Mouse (Mus musculus) erythroblast, adult 5-6 weeks (primary cell): Measurements from ENCODE around the gene Nusap1. TPM values are rescaled to one million over a fixed set of nuclear protein-coding genes. Genes with fewer than 3 reads are reported as not detected.

ENCODE experiments used
- total RNA-seq, 2 experiments: library from RNA; stranded (forward) in 1 of 2; stranded (reverse) in 1 of 2; fragments of 150-400 nt in 1 of 2; fragments of 200-764, 138-1000 nt in 1 of 2; gene quantifications; 2 replicates each; pipeline versions ENCODE4 v1.2.3 to v1.2.4; 2015 to 2017; ENCODE audit warnings: low replicate concordance in 2 of 2

Gene Nusap1
- total RNA-seq, 2 experiments from 2014 or later, result 117 to 150 TPM

Other genes starting within 250 kb of the Nusap1 start
- gene Ino80, start 140.6 kb upstream of the Nusap1 start, total RNA-seq (2015; ENCODE audit: low replicate concordance), result 8.6 and 10.9 TPM in 2 replicates
- gene Ino80, start 140.6 kb upstream of the Nusap1 start, total RNA-seq (2017; ENCODE audit: low replicate concordance), result 6.6 and 7.6 TPM in 2 replicates
- not detected in 2 replicates for gene Exd1, start 70.7 kb upstream of the Nusap1 start, total RNA-seq (2015; ENCODE audit: low replicate concordance)
- gene Exd1, start 70.7 kb upstream of the Nusap1 start, total RNA-seq (2017; ENCODE audit: low replicate concordance), result not detected in 2 replicates
- gene Chp1, start 70.6 kb upstream of the Nusap1 start, total RNA-seq (2015; ENCODE audit: low replicate concordance), result 84.4 and 108 TPM in 2 replicates
- gene Chp1, start 70.6 kb upstream of the Nusap1 start, total RNA-seq (2017; ENCODE audit: low replicate concordance), result 111 and 170 TPM in 2 replicates
- 32.4 and 64.9 TPM in 2 replicates for gene Oip5, start 171 bp downstream of the Nusap1 start, total RNA-seq (2015; ENCODE audit: low replicate concordance)
- 62.0 and 66.3 TPM in 2 replicates for gene Oip5, start 171 bp downstream of the Nusap1 start, total RNA-seq (2017; ENCODE audit: low replicate concordance)
- 13.4 and 20.8 TPM in 2 replicates for gene Ndufaf1, start 44.5 kb downstream of the Nusap1 start, total RNA-seq (2015; ENCODE audit: low replicate concordance)
- gene Ndufaf1, start 44.5 kb downstream of the Nusap1 start, total RNA-seq (2017; ENCODE audit: low replicate concordance), result 3.3 and 7.3 TPM in 2 replicates
- 8.4 and 13.4 TPM in 2 replicates for gene Rtf1, start 56.8 kb downstream of the Nusap1 start, total RNA-seq (2015; ENCODE audit: low replicate concordance)
- 13.8 and 16.9 TPM in 2 replicates for gene Rtf1, start 56.8 kb downstream of the Nusap1 start, total RNA-seq (2017; ENCODE audit: low replicate concordance)
- not detected in 2 replicates for gene Itpka, start 124.0 kb downstream of the Nusap1 start, total RNA-seq (2015; ENCODE audit: low replicate concordance)
- not detected in 2 replicates for gene Itpka, start 124.0 kb downstream of the Nusap1 start, total RNA-seq (2017; ENCODE audit: low replicate concordance)
- gene Ltk, start 142.1 kb downstream of the Nusap1 start, total RNA-seq (2015; ENCODE audit: low replicate concordance), result not detected in 2 replicates
- gene Ltk, start 142.1 kb downstream of the Nusap1 start, total RNA-seq (2017; ENCODE audit: low replicate concordance), result not detected in 2 replicates
- 1.3 and 2.7 TPM in 2 replicates for gene Rpap1, start 169.2 kb downstream of the Nusap1 start, total RNA-seq (2015; ENCODE audit: low replicate concordance)
- gene Rpap1, start 169.2 kb downstream of the Nusap1 start, total RNA-seq (2017; ENCODE audit: low replicate concordance), result 0.51 and 0.84 TPM in 2 replicates
- not detected in 2 replicates for gene Tyro3, start 179.4 kb downstream of the Nusap1 start, total RNA-seq (2015; ENCODE audit: low replicate concordance)
- not detected in 2 replicates for gene Tyro3, start 179.4 kb downstream of the Nusap1 start, total RNA-seq (2017; ENCODE audit: low replicate concordance)